Mouse (Mus musculus) ES-E14 (cell line): ENCODE measurements at regions not wholly inside any gene's neighbourhood (a gene's known extent, or its start where the extent isn't known, plus 50 kb on each side); places are given as distances from the start of the nearest gene placed in this dataset.
A peak's percentile ranks its signal among the peaks of the same experiment; 100 is the strongest.

Experiments
- CHD2 ChIP-seq: IDR thresholded peaks from 2 replicates; pipeline ENCODE4 v1.6.1; 2014; ENCODE audit warnings: mild to moderate bottlenecking, low read depth, low read length, inconsistent platforms
- MAFK ChIP-seq: IDR thresholded peaks from 2 replicates; pipeline ENCODE4 v1.6.1; 2014; ENCODE audit warnings: mild to moderate bottlenecking, low read depth, low read length, inconsistent platforms; ENCODE audit not compliant: insufficient read depth
- ZNF384 ChIP-seq: IDR thresholded peaks from 2 replicates; pipeline ENCODE4 v1.6.1; 2012; ENCODE audit warnings: low read depth, low read length, inconsistent platforms

- no peak for TF ChIP-seq CHD2
- peak; percentile 60; the same call in 1 of the 2 replicates for TF ChIP-seq ZNF384
- TF ChIP-seq MAFK: no peak
Measured at GRCm38 (mm10) chr4:124335726-124336125, 274.9 kb downstream of the 3100002H09Rik start.
